Mouse (Mus musculus) splenic B cell, adult 2 months (primary cell): ENCODE measurements around the gene Fgf8.
A peak's percentile ranks its signal among the peaks of the same experiment; 100 is the strongest.

Experiments used
- DNase-seq: peaks from one replicate; pipeline ENCODE4 v3.0.0-alpha.2; 2011; ENCODE audit warnings: low read depth, low spot score
- H3K27me3 ChIP-seq: 2 replicates; pipeline ENCODE4 v1.6.1; 2012; ENCODE audit warnings: mild to moderate bottlenecking, low read length, moderate library complexity, mixed read lengths; ENCODE audit not compliant: control insufficient read depth, poor library complexity, insufficient read depth, severe bottlenecking
- H3K36me3 ChIP-seq: 2 replicates; pipeline ENCODE4 v1.6.1; 2012; ENCODE audit warnings: mild to moderate bottlenecking, low read length, moderate library complexity, mixed read lengths; ENCODE audit not compliant: control insufficient read depth, poor library complexity, insufficient read depth, severe bottlenecking

Gene Fgf8

DNA sequence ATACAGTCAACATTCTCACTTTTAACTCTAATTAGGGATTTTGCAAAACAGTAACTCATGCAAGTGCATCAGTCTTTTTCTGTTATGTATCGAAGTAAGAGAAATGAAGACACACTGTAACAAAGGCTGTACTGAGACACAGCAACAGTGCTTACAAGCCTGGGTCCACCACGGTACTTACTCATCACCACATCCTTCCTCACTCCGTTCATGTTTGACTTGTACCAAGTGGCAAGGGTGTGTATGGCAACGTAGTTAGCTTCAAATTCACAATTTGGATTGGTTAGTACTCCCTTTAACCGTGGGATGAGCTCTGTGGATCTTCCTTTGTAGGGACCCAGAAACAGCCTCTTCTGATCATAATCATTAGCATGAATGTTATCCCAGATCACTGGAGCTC lies 28.8 kb upstream of the Fgf8 start:
- Histone ChIP-seq H3K36me3 (peaks cover 23% of the 10 kb centered on the region), H3K27me3 (no peaks in the 10 kb centered on the region)
- DNase-seq, result no peak

DNA sequence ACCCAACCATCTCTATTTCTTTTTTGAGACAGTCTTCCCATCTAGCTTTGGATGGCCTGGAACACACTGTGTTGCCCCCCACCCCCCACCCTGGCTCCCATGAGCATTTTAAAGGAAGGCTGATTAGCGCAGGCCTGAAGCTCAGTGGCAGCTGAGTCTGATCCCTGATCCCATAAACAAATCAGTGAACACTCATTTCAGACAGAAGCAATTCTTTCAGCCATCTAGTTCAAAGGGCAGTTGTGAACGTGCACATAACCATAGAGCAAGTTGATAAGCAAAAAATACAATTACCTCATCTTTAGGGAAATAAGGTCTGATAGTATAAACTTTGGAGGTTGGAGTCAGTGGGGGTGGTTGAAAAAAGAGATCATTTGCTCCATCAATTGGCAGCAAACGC lies 18.1 kb upstream of the Fgf8 start:
- peaks cover 30% of the 10 kb centered on the region for H3K36me3 ChIP-seq
- no peaks in the 10 kb centered on the region for H3K27me3 ChIP-seq
- no peak for DNase-seq

GRCm38 (mm10) chr19:45758671-45759070 lies 16.0 kb upstream of the Fgf8 start:
- Histone ChIP-seq H3K36me3 (peaks cover 25% of the 10 kb centered on the region), H3K27me3 (no peaks in the 10 kb centered on the region)
- no peak for DNase-seq

GRCm38 (mm10) chr19:45753551-45753950 lies 10.8 kb upstream of the Fgf8 start:
- Histone ChIP-seq H3K36me3 (peaks cover 25% of the 10 kb centered on the region), H3K27me3 (no peaks in the 10 kb centered on the region)
- no peak for DNase-seq

GRCm38 (mm10) chr19:45751881-45752280 lies 9.2 kb upstream of the Fgf8 start:
- no peaks in the 10 kb centered on the region for H3K27me3 ChIP-seq
- DNase-seq, result no peak
- H3K36me3 ChIP-seq, result peaks cover 17% of the 10 kb centered on the region

DNA sequence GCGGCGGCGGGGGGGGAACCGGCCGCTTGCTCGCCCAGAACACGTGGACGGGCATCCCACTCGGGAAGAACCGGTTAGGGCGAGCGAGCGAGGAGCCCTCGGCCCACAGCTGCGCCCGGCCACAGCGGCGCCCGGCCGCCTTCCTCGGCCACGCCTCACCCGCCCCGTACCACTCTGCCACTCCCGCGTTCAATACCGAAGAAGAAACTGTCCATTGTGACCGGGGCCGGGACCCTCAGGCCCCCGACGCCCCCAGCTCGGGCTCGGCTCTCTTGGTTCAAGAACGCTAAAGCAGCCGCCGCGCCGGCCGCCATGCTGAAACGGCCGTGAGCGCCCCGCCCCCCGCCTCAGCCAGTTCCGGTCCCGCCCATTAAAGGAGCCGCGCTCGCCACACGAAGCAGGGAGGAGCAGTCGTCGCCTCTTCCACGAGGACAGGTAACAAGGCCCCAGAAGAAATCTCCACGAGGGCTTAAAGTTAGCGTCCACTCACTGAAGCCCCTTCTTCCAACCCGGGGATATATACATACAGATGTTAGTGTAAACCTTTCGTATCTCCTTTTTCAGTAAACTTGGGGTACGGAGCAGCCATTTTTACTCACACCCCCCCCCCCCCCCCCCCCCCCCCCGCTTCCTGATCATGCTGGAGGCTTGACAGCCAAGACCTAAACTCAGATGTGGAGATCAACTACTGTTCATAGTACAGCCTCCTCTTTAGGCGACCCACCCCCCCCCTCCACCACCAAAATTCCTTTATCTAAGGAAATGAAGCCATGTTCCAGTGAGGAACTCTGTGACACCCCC lies 6.7 kb upstream of the Fgf8 start, which contains the start of gene Npm3:
Gene Npm3, minus strand, starts transcription at position 349 of the 801 bp plus-strand sequence.
- Histone ChIP-seq H3K36me3 (peaks cover 10% of the 10 kb centered on the region), H3K27me3 (no peaks in the 10 kb centered on the region; the same call in 1 of the 2 replicates)
- peak; percentile 88 for DNase-seq

DNA sequence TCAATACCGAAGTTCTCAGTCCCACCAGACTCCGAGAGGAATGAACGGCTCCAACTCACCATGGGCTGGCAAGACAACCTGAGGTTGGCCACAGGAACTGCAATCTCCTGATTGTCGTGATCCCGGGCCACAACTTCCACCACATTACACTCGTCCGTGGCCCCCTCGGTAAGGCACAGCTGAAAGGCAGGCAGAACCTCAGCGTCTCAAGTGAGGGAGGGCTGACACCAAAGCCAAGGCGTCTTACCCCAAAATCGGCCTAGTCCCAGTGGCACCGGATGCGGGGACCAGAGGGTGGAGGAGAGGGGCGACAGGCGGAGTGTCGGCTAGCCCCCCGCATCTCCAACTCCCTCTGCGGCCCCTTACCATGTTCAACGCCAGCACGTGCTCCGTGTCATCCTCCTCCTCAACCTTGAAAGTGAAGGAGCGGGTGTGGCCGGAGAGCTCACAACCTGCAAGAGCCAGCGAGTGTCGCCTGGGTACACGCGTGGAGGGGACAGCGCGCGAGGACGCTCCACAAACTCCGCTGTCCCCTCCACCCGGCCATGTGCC lies 6.1 kb upstream of the Fgf8 start:
- DNase-seq, result peak; percentile 26
- peaks cover 8% of the 10 kb centered on the region for H3K36me3 ChIP-seq
- H3K27me3 ChIP-seq, result no peaks in the 10 kb centered on the region; the same call in 1 of the 2 replicates

DNA sequence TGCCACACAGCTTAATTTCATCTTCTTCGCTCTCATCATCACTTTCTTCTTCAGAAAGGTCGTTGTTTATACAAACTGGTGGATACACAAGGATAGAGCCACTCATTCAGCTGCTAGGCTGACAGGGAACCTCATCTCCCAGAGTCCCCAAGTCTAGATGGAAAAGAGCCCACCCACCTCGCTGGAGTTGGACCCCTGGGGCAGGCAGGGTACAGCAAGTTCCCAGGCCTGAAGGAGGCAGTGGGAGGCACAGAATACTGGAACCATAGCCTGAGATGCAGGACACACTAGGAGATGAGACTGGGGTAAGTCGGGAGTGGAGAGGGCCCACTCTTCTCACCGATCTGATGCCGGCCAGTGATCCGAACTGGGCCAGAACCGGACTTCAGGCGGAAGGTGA lies 5.5 kb upstream of the Fgf8 start:
- Histone ChIP-seq H3K36me3 (peaks cover 8% of the 10 kb centered on the region), H3K27me3 (no peaks in the 10 kb centered on the region; the same call in 1 of the 2 replicates)
- no peak for DNase-seq

DNA sequence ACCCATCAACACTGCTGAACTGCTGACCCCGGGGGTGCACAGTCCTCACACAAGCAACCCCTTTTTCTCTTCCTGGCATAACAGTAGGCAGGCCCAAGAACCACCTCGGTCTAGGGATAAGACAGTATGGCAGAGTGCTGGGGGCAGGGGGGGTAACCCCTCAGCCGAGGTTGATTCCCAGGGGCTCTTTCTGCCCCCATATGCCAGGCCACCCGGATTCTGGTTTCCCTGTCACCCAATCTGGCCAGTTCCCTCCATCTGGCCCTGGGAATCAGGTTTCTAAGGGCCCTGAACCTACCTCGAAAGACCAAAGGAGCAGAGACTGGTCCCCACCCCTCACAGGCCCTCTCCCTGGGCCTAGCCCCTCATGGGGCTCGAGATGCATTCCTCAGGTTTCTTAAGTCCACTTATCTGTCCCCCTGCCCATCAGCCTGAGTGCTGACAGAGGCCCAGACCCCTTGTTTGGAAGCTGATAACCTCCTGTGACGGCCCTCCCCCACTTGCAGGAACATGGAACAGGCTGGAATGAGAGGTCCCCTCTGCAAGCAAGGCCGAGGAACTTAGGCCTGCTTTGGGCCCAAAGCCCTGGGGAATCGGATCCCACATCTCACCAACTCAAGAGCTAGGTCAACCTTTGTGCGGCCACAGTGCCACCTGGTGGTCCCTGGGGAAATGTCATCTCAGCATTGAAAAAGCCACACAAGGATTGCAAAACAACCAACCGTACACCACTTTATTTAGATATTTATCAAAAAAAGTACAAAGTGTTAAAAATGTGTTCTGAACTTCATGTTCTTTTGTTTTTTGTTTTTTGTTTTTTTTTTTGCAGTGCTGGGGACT lies 4.5 kb upstream of the Fgf8 start:
- peak; percentile 90 for DNase-seq

GRCm38 (mm10) chr19:45746153-45747020 lies 3.7 kb upstream of the Fgf8 start:
- DNase-seq, result peak; percentile 88
- no peaks in the 10 kb centered on the region; the same call in 1 of the 2 replicates for H3K36me3 ChIP-seq
- H3K27me3 ChIP-seq, result no peaks in the 10 kb centered on the region; the same call in 1 of the 2 replicates

More for the DNA sequence above, 4.5 kb upstream of the Fgf8 start:
- Histone ChIP-seq H3K27me3 (no peaks in the 10 kb centered on the region; the same call in 1 of the 2 replicates), H3K36me3 (peaks cover 4% of the 10 kb centered on the region)

GRCm38 (mm10) chr19:45745344-45746152 lies 2.8 kb upstream of the Fgf8 start:
- Histone ChIP-seq H3K27me3 (no peaks in the 10 kb centered on the region; the same call in none of the 2 replicates), H3K36me3 (no peaks in the 10 kb centered on the region; the same call in 1 of the 2 replicates)
- no peak for DNase-seq

- no peak for DNase-seq
- Histone ChIP-seq H3K36me3 (no peaks in the 10 kb centered on the region), H3K27me3 (no peaks in the 10 kb centered on the region; the same call in none of the 2 replicates)
These were observed 904 bp upstream of the Fgf8 start for GRCm38 (mm10) chr19:45743619-45744018.

DNA sequence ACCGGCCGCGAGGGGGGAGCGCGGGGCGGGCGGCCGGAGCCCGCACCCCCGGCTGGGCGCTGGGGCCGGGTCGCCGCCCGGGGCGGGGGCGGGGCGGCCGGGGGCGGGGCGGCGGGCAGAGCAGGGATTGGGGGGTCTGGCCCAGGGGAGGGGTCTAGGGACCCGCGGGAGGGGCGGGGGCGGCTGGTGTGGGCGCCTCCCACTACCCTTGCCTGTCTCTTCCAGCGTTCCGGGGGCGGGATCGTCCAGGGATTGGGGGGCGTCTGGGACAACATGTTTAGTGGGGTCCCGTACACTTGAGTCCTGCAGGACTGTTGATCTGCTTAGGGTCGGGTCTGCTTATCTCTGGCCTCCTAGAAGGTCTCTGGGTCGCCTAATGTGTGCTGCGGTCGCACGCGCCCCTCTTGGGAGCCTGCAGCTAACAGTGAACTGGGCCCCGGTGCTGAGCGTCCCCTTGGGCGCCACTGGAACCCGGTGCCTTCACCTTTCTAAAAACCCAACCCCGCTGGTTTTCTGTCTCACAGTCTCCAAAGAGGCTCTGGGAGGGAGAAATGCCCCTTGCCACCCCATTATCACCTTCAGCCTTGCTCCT lies 365 bp upstream of the Fgf8 start:
- Histone ChIP-seq H3K36me3 (no peaks in the 10 kb centered on the region), H3K27me3 (no peaks in the 10 kb centered on the region; the same call in none of the 2 replicates)
- DNase-seq, result no peak
